Mouse (Mus musculus) intestine, embryonic 16.5 days (tissue): ENCODE measurements at regions not wholly inside any gene's neighbourhood (a gene's known extent, or its start where the extent isn't known, plus 50 kb on each side); places are given as distances from the start of the nearest gene placed in this dataset.
A peak's percentile ranks its signal among the peaks of the same experiment; 100 is the strongest.
"Not testable (repeated sequence)": the region's sequence is repeated elsewhere in the genome, so short reads cannot be mapped to it uniquely, and the experiment has no call there.

Source experiments
- ATAC-seq: fragments of 200-750 bp; cut with Nextera tagmentation; 2 replicates; pipeline ENCODE4 v1.8.0; 2017; ENCODE audit warnings: moderate TSS enrichment, moderate library complexity
- H3K27ac ChIP-seq: fragments of 300-500 bp; sonication (generic); 2 replicates; pipeline ENCODE4 v1.5.1; 2014; ENCODE audit warnings: mild to moderate bottlenecking, low read length
- H3K27me3 ChIP-seq: fragments of 300-500 bp; sonication (generic); replicated peaks from 2 replicates; pipeline ENCODE4 v1.6.1; 2014; ENCODE audit warnings: low read length, control low read depth, mixed read lengths; ENCODE audit not compliant: control insufficient read depth, insufficient read depth
- H3K36me3 ChIP-seq: fragments of 300-500 bp; sonication (generic); 2 replicates; pipeline ENCODE4 v1.6.1; 2014; ENCODE audit warnings: low read length, control low read depth; ENCODE audit not compliant: control insufficient read depth, insufficient read depth
- H3K4me1 ChIP-seq: fragments of 300-500 bp; sonication (generic); 2 replicates; pipeline ENCODE4 v1.6.1; 2014; ENCODE audit warnings: low read length, control low read depth, mixed read lengths; ENCODE audit not compliant: control insufficient read depth, insufficient read depth
- H3K4me2 ChIP-seq: fragments of 300-500 bp; sonication (generic); 2 replicates; pipeline ENCODE4 v1.6.1; 2014; ENCODE audit warnings: low read depth, low read length, control low read depth
- H3K4me3 ChIP-seq: fragments of 300-500 bp; sonication (generic); 2 replicates; pipeline ENCODE4 v1.5.1; 2014; ENCODE audit warnings: mild to moderate bottlenecking, low read length
- H3K9ac ChIP-seq: fragments of 300-500 bp; sonication (generic); 2 replicates; pipeline ENCODE4 v1.6.1; 2014; ENCODE audit warnings: low read depth, low read length
- H3K9me3 ChIP-seq: fragments of 300-500 bp; sonication (generic); 2 replicates; pipeline ENCODE4 v1.6.1; 2016; ENCODE audit warnings: low read length, control low read depth; ENCODE audit not compliant: control insufficient read depth
- WGBS: fragments of 180-500 bp; shearing (Covaris S2); extraction: QIAGEN DNeasy Blood & Tissue Kit; methylation state at CpG from one replicate; pipeline ENCODE4 v1.1.7; 2014; 5-methylcytosine and 5-hydroxymethylcytosine counted together

- Histone ChIP-seq H3K4me3 (no peak overlapping the region), H3K9ac (no peak overlapping the region), H3K9me3 (no peaks in the 10 kb centered on the region), H3K27me3 (no peaks in the 10 kb centered on the region), H3K4me1 (no peaks in the 10 kb centered on the region), H3K36me3 (no peaks in the 10 kb centered on the region), H3K27ac (no peak overlapping the region), H3K4me2 (no peak overlapping the region)
- WGBS: 87% methylated on average over 2 of the region's 2 CpGs
- ATAC-seq: no peak
Measured at GRCm38 (mm10) chr13:16435436-16435835, 423.8 kb downstream of the Inhba start.

GRCm38 (mm10) chr13:16453234-16453633 is 441.6 kb downstream of the Inhba start:
- H3K9ac ChIP-seq: no peak overlapping the region
- ATAC-seq: no peak
- no peaks in the 10 kb centered on the region for H3K4me1 ChIP-seq
- H3K9me3 ChIP-seq: no peaks in the 10 kb centered on the region
- H3K27ac ChIP-seq: no peak overlapping the region
- no peaks in the 10 kb centered on the region for H3K27me3 ChIP-seq
- H3K4me3 ChIP-seq: no peak overlapping the region
- no peak overlapping the region for H3K4me2 ChIP-seq
- no peaks in the 10 kb centered on the region for H3K36me3 ChIP-seq

- Histone ChIP-seq H3K9me3 (no peaks in the 10 kb centered on the region), H3K27ac (no peak overlapping the region), H3K4me1 (no peaks in the 10 kb centered on the region), H3K4me2 (no peak overlapping the region), H3K27me3 (no peaks in the 10 kb centered on the region), H3K36me3 (no peaks in the 10 kb centered on the region), H3K4me3 (no peak overlapping the region), H3K9ac (no peak overlapping the region)
- 68% methylated on average over 2 of the region's 2 CpGs for WGBS
- no peak for ATAC-seq
Measured at GRCm38 (mm10) chr13:16459743-16460142, 448.1 kb downstream of the Inhba start.

- 66% methylated on average over 2 of the region's 2 CpGs for WGBS
- H3K9me3 ChIP-seq: no peaks in the 10 kb centered on the region
- no peak overlapping the region for H3K9ac ChIP-seq
- H3K4me1 ChIP-seq: no peaks in the 10 kb centered on the region
- H3K4me3 ChIP-seq: no peak overlapping the region
- no peak for ATAC-seq
- H3K27me3 ChIP-seq: no peaks in the 10 kb centered on the region
- H3K4me2 ChIP-seq: no peak overlapping the region
- H3K36me3 ChIP-seq: no peaks in the 10 kb centered on the region
- H3K27ac ChIP-seq: no peak overlapping the region
Measured at GRCm38 (mm10) chr13:16461681-16462080, 450.0 kb downstream of the Inhba start.

- Histone ChIP-seq H3K4me3 (no peak overlapping the region), H3K27ac (no peak overlapping the region), H3K4me1 (no peaks in the 10 kb centered on the region), H3K9ac (no peak overlapping the region), H3K4me2 (no peak overlapping the region), H3K9me3 (no peaks in the 10 kb centered on the region), H3K36me3 (no peaks in the 10 kb centered on the region), H3K27me3 (no peaks in the 10 kb centered on the region)
- WGBS: 84% methylated on average over 1 of the region's 1 CpGs
- ATAC-seq: no peak
Measured at GRCm38 (mm10) chr13:16464823-16465222, 453.2 kb downstream of the Inhba start.

GRCm38 (mm10) chr13:16465317-16465716 is 453.7 kb downstream of the Inhba start:
- no peaks in the 10 kb centered on the region for H3K4me1 ChIP-seq
- H3K4me2 ChIP-seq: no peak overlapping the region
- no peaks in the 10 kb centered on the region for H3K36me3 ChIP-seq
- H3K9me3 ChIP-seq: no peaks in the 10 kb centered on the region
- H3K27ac ChIP-seq: no peak overlapping the region
- no peak for ATAC-seq
- no peak overlapping the region for H3K9ac ChIP-seq
- WGBS: 57% methylated on average over 1 of the region's 1 CpGs
- no peak overlapping the region for H3K4me3 ChIP-seq
- no peaks in the 10 kb centered on the region for H3K27me3 ChIP-seq

GRCm38 (mm10) chr13:16465812-16466211 is 454.2 kb downstream of the Inhba start:
- no peaks in the 10 kb centered on the region for H3K9me3 ChIP-seq
- no peak overlapping the region for H3K4me3 ChIP-seq
- H3K36me3 ChIP-seq: no peaks in the 10 kb centered on the region
- no peaks in the 10 kb centered on the region for H3K27me3 ChIP-seq
- H3K4me2 ChIP-seq: no peak overlapping the region
- no peak overlapping the region for H3K9ac ChIP-seq
- 94% methylated on average over 1 of the region's 1 CpGs for WGBS
- no peak for ATAC-seq
- H3K4me1 ChIP-seq: no peaks in the 10 kb centered on the region
- no peak overlapping the region for H3K27ac ChIP-seq

GRCm38 (mm10) chr13:16476515-16476914 is 464.9 kb downstream of the Inhba start:
- ATAC-seq: no peak
- H3K4me2 ChIP-seq: no peak overlapping the region
- 80% methylated on average over 1 of the region's 1 CpGs for WGBS
- no peak overlapping the region for H3K4me3 ChIP-seq
- H3K27ac ChIP-seq: no peak overlapping the region
- H3K27me3 ChIP-seq: no peaks in the 10 kb centered on the region
- H3K9me3 ChIP-seq: no peaks in the 10 kb centered on the region
- H3K9ac ChIP-seq: no peak overlapping the region
- no peaks in the 10 kb centered on the region for H3K36me3 ChIP-seq
- H3K4me1 ChIP-seq: no peaks in the 10 kb centered on the region

GRCm38 (mm10) chr13:16487292-16487691 is 475.6 kb downstream of the Inhba start:
- no peak for ATAC-seq
- no peak overlapping the region for H3K9ac ChIP-seq
- H3K4me1 ChIP-seq: no peaks in the 10 kb centered on the region
- no peaks in the 10 kb centered on the region for H3K9me3 ChIP-seq
- H3K27me3 ChIP-seq: no peaks in the 10 kb centered on the region
- no peak overlapping the region for H3K27ac ChIP-seq
- H3K4me2 ChIP-seq: no peak overlapping the region
- no peaks in the 10 kb centered on the region for H3K36me3 ChIP-seq
- H3K4me3 ChIP-seq: no peak overlapping the region

- H3K9ac ChIP-seq, H3K36me3 ChIP-seq, H3K4me2 ChIP-seq, H3K9me3 ChIP-seq, H3K4me3 ChIP-seq, H3K4me1 ChIP-seq, H3K27ac ChIP-seq, H3K27me3 ChIP-seq: not testable (repeated sequence)
- peak; percentile 69 for ATAC-seq
- WGBS: 36% methylated on average over 6 of the region's 6 CpGs
Measured at GRCm38 (mm10) chr13:16490680-16491079, 479.0 kb downstream of the Inhba start.
